Mouse (Mus musculus) limb, embryonic 11.5 days (tissue): Measurements from ENCODE around the gene Cpa2. TPM values are rescaled to one million over a fixed set of nuclear protein-coding genes. Genes with fewer than 3 reads are reported as not detected.

Experiments used
- ATAC-seq: fragments of 200-750 bp; cut with Nextera tagmentation; 2 replicates; pipeline ENCODE4 v1.8.0; 2017; ENCODE audit warnings: low read depth; ENCODE audit not compliant: insufficient number of reproducible peaks, low FRiP score, low TSS enrichment
- DNase-seq: peaks from one replicate; pipeline ENCODE4 v3.0.0-alpha.2; 2015; ENCODE audit warnings: low spot score
- H3K27ac ChIP-seq: fragments of 300-500 bp; sonication (generic); replicated peaks from 2 replicates; pipeline ENCODE4 v1.5.1; 2014; ENCODE audit warnings: low read depth, mild to moderate bottlenecking, low read length
- H3K27me3 ChIP-seq: fragments of 300-500 bp; sonication (generic); 2 replicates; pipeline ENCODE4 v1.6.1; 2014; ENCODE audit warnings: mild to moderate bottlenecking, low read length, mixed read lengths; ENCODE audit not compliant: control insufficient read depth, insufficient read depth
- H3K36me3 ChIP-seq: fragments of 300-500 bp; sonication (generic); 2 replicates; pipeline ENCODE4 v1.6.1; 2014; ENCODE audit warnings: mild to moderate bottlenecking, low read length, moderate library complexity, mixed read lengths; ENCODE audit not compliant: control insufficient read depth, insufficient read depth
- H3K4me1 ChIP-seq: fragments of 300-500 bp; sonication (generic); 2 replicates; pipeline ENCODE4 v1.6.1; 2014; ENCODE audit warnings: low read length, mixed read lengths; ENCODE audit not compliant: control insufficient read depth, insufficient read depth
- H3K4me2 ChIP-seq: fragments of 300-500 bp; sonication (generic); 2 replicates; pipeline ENCODE4 v1.6.1; 2014; ENCODE audit warnings: low read depth, mild to moderate bottlenecking, moderate library complexity; ENCODE audit not compliant: severe bottlenecking
- H3K4me3 ChIP-seq: fragments of 300-500 bp; sonication (generic); 2 replicates; pipeline ENCODE4 v1.5.1; 2014; ENCODE audit warnings: low read depth, low read length
- H3K9ac ChIP-seq: fragments of 300-500 bp; sonication (generic); 2 replicates; pipeline ENCODE4 v1.6.1; 2014; ENCODE audit warnings: mild to moderate bottlenecking, low read length
- H3K9me3 ChIP-seq: fragments of 300-500 bp; sonication (generic); 2 replicates; pipeline ENCODE4 v1.6.1; 2016; ENCODE audit warnings: low read length; ENCODE audit not compliant: control insufficient read depth
- WGBS: fragments of 180-500 bp; shearing (Covaris S2); extraction: QIAGEN DNeasy Blood & Tissue Kit; methylation state at CpG from one replicate; pipeline ENCODE4 v1.1.7; 2014; 5-methylcytosine and 5-hydroxymethylcytosine counted together
- polyA plus RNA-seq: library from polyadenylated mRNA; unstranded; fragments of >200 nt; fragmentation: Nextera tagmentation; extraction: Ambion mirVana; gene quantifications from 2 replicates; pipeline ENCODE4 v1.2.1, GENCODE M21; 2014

Gene Cpa2
- polyA plus RNA-seq, 1 experiment from 2014 or later, result 89.6 TPM

GRCm38 (mm10) chr6:30543851-30544250 lies 2.5 kb downstream of the Cpa2 start:
- DNase-seq (peak; percentile 72), ATAC-seq (no peak)
- H3K27ac ChIP-seq, result peak overlapping the region; percentile 96
- peak overlapping the region; percentile 21 for H3K4me3 ChIP-seq
- H3K9me3 ChIP-seq, result no peaks in the 10 kb centered on the region
- 4% methylated on average over 8 of the region's 8 CpGs for WGBS
- no peaks in the 10 kb centered on the region for H3K27me3 ChIP-seq
- H3K9ac ChIP-seq, result peak overlapping the region; percentile 52
- H3K4me1 ChIP-seq, result peaks cover 63% of the 10 kb centered on the region
- peak overlapping the region; percentile 44 for H3K4me2 ChIP-seq
- no peaks in the 10 kb centered on the region for H3K36me3 ChIP-seq

- no peaks in the 10 kb centered on the region for H3K36me3 ChIP-seq
- H3K4me2 ChIP-seq, result peak overlapping the region; percentile 44
- peak overlapping the region; percentile 52 for H3K9ac ChIP-seq
- H3K4me1 ChIP-seq, result peaks cover 72% of the 10 kb centered on the region
- ATAC-seq (no peak), DNase-seq (no peak)
- WGBS, result 49% methylated on average over 7 of the region's 7 CpGs
- peak overlapping the region; percentile 21 for H3K4me3 ChIP-seq
- no peaks in the 10 kb centered on the region for H3K27me3 ChIP-seq
- H3K9me3 ChIP-seq, result no peaks in the 10 kb centered on the region
- peak overlapping the region; percentile 96 for H3K27ac ChIP-seq
Measured at GRCm38 (mm10) chr6:30545689-30546088, 4.3 kb downstream of the Cpa2 start.

- H3K9ac ChIP-seq, result peak overlapping the region; percentile 69
- H3K36me3 ChIP-seq, result no peaks in the 10 kb centered on the region
- no peaks in the 10 kb centered on the region for H3K27me3 ChIP-seq
- H3K4me1 ChIP-seq, result peaks cover 71% of the 10 kb centered on the region
- no peak overlapping the region; the same call in 1 of the 2 replicates for H3K4me3 ChIP-seq
- peak overlapping the region; percentile 96 for H3K27ac ChIP-seq
- WGBS, result 8% methylated on average over 17 of the region's 17 CpGs
- no peaks in the 10 kb centered on the region for H3K9me3 ChIP-seq
- H3K4me2 ChIP-seq, result peak overlapping the region; percentile 44
- ATAC-seq, result no peak
- peak; percentile 70 for DNase-seq
Measured at GRCm38 (mm10) chr6:30546571-30547273, 5.3 kb downstream of the Cpa2 start.

GRCm38 (mm10) chr6:30547274-30547645 lies 5.9 kb downstream of the Cpa2 start:
- Histone ChIP-seq H3K27me3 (no peaks in the 10 kb centered on the region), H3K4me1 (peaks cover 72% of the 10 kb centered on the region), H3K4me2 (peak overlapping the region; percentile 44), H3K27ac (peak overlapping the region; percentile 96), H3K9me3 (no peaks in the 10 kb centered on the region), H3K36me3 (no peaks in the 10 kb centered on the region), H3K9ac (peak overlapping the region; percentile 69), H3K4me3 (no peak overlapping the region; the same call in 1 of the 2 replicates)
- DNase-seq (no peak), ATAC-seq (no peak)
- WGBS, result 0% methylated on average over 17 of the region's 17 CpGs

GRCm38 (mm10) chr6:30547656-30548306 lies 6.4 kb downstream of the Cpa2 start:
- H3K4me3 ChIP-seq, result no peak overlapping the region
- ATAC-seq, result no peak
- WGBS, result 20% methylated on average over 9 of the region's 9 CpGs

GRCm38 (mm10) chr6:30549231-30549761 lies 7.9 kb downstream of the Cpa2 start:
- Histone ChIP-seq H3K4me1 (peaks cover 70% of the 10 kb centered on the region), H3K9ac (peak overlapping the region; percentile 55), H3K27ac (peak overlapping the region; percentile 96), H3K4me2 (peak overlapping the region; percentile 24; the same call in 1 of the 2 replicates), H3K4me3 (0 out of 2 replicates have a peak overlapping the region, but pooled peaks have one; percentile 7), H3K36me3 (no peaks in the 10 kb centered on the region), H3K9me3 (no peaks in the 10 kb centered on the region), H3K27me3 (no peaks in the 10 kb centered on the region)
- ATAC-seq, result peak; percentile 78
- peak; percentile 83 for DNase-seq
- WGBS, result 2% methylated on average over 15 of the region's 15 CpGs

More at GRCm38 (mm10) chr6:30547656-30548306, 6.4 kb downstream of the Cpa2 start:
- no peak overlapping the region; the same call in 1 of the 2 replicates for H3K9ac ChIP-seq
- no peaks in the 10 kb centered on the region for H3K27me3 ChIP-seq
- peak overlapping the region; percentile 96 for H3K27ac ChIP-seq
- DNase-seq, result no peak
- 0 out of 2 replicates have a peak overlapping the region, but pooled peaks have one; percentile 44 for H3K4me2 ChIP-seq
- H3K9me3 ChIP-seq, result no peaks in the 10 kb centered on the region
- peaks cover 68% of the 10 kb centered on the region for H3K4me1 ChIP-seq
- H3K36me3 ChIP-seq, result no peaks in the 10 kb centered on the region

GRCm38 (mm10) chr6:30550496-30551192 lies 9.3 kb downstream of the Cpa2 start:
- H3K4me2 ChIP-seq, result no peak overlapping the region
- peak overlapping the region; percentile 18; the same call in 1 of the 2 replicates for H3K27ac ChIP-seq
- no peaks in the 10 kb centered on the region for H3K9me3 ChIP-seq
- no peak overlapping the region for H3K4me3 ChIP-seq
- 76% methylated on average over 7 of the region's 7 CpGs for WGBS
- H3K27me3 ChIP-seq, result no peaks in the 10 kb centered on the region
- no peak overlapping the region for H3K9ac ChIP-seq
- DNase-seq (no peak), ATAC-seq (no peak)
- H3K36me3 ChIP-seq, result no peaks in the 10 kb centered on the region
- H3K4me1 ChIP-seq, result peaks cover 62% of the 10 kb centered on the region

- H3K4me2 ChIP-seq, result no peak overlapping the region
- no peaks in the 10 kb centered on the region for H3K27me3 ChIP-seq
- peak overlapping the region; percentile 18; the same call in 1 of the 2 replicates for H3K27ac ChIP-seq
- H3K4me1 ChIP-seq, result peaks cover 58% of the 10 kb centered on the region
- H3K4me3 ChIP-seq, result no peak overlapping the region
- no peaks in the 10 kb centered on the region for H3K9me3 ChIP-seq
- ATAC-seq (no peak), DNase-seq (no peak)
- no peaks in the 10 kb centered on the region for H3K36me3 ChIP-seq
- H3K9ac ChIP-seq, result no peak overlapping the region
Measured at GRCm38 (mm10) chr6:30551193-30551515, 9.8 kb downstream of the Cpa2 start.
